Mouse (Mus musculus) cerebellum, postnatal 4 days (tissue): Measurements from ENCODE around the gene Trim43b.
"Not testable (repeated sequence)": the region's sequence is repeated elsewhere in the genome, so short reads cannot be mapped to it uniquely, and the experiment has no call there.

Source experiments
- DNase-seq, 2 experiments: peaks; one replicate each; pipeline ENCODE4 v3.0.0; 2022; ENCODE audit warnings: low spot score in 2 of 2, mixed read lengths in 1 of 2

Gene Trim43b

DNA sequence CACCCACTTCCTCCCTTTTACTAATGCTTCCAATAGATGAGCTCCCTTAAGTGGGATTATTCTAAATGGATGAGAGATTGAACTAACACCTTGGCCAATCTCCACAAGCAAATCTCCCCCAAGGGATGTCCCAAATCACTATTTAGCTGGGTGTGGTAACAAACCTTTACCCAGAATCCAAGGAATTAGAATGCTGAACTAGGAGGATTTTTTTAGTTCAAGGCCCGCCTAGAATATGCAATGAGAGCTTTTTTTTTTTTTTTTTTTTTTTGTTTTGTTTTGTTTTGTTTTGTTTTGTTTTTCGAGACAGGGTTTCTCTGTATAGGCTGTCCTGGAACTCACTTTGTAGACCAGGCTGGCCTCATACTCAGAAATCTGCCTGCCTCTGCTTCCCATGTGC lies at the start of gene Trim43b:
Trim43b (minus strand) TSS at position 101 of the 400 bp plus-strand sequence.
- DNase-seq, result not testable (repeated sequence)

DNA sequence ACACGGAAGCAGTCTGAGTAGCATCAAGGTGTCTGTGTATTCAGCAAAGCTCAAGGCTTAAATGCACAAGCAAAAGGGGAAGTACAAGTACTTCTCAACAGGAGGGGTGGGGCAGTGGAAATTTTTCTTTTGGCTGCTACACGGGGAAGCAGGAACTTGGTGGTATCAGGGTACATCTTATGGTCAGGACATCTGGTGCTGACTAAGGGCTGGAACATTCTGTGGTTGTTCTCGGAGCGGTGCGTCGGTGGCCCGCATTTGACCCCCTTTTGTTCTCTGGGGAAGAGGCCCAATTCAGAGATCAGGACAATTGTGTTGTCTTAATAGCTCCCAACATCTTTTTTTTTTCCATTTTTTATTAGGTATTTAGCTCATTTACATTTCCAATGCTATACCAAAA lies 11.9 kb upstream of the Trim43b start:
- DNase-seq, result not testable (repeated sequence)

DNA sequence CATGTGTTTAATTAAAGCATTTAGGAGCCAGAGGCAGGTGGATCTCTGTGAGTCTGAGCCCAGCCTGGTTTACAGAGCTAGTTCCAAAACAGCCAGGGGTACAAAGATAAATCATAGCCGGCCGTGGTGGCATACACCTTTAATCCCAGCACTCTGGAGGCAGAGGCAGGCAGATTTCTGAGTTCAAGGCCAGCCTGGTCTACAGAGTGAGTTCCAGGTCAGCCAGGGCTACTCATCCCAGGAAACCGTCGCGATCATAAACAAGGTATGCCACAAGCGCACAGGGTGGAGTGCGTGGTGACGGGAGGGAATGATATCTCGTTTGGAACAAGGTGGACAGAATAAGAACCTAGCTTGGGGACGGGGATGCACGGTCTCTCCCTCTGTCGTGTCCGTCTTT lies 5.9 kb downstream of the Trim43b start:
- DNase-seq, result not testable (repeated sequence)

- DNase-seq, result not testable (repeated sequence)
Observed at GRCm38 (mm10) chr9:89079637-89080036, 13.0 kb downstream of the Trim43b start.

DNA sequence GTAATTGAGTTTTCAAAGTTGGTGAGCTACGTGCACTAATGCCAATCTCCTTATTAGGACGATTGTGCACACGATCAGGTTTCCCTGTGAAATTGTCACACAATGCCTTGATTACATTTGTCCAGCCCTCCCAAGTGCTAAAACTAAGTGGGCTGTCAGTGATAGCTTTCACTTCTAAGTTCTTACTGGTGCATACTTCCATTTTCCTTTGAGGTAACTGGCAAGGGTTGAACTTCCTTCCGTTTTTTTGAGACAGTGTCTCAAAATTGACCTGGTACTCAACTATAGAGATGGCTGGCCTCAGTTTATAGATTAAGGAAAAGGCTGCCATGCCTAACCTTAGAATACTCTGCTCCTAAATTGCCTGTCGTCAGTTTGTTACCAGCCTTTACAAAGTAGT lies 16.1 kb downstream of the Trim43b start:
- not testable (repeated sequence) for DNase-seq

GRCm38 (mm10) chr9:89067143-89067501 lies 25.5 kb downstream of the Trim43b start:
- not testable (repeated sequence) for DNase-seq

DNA sequence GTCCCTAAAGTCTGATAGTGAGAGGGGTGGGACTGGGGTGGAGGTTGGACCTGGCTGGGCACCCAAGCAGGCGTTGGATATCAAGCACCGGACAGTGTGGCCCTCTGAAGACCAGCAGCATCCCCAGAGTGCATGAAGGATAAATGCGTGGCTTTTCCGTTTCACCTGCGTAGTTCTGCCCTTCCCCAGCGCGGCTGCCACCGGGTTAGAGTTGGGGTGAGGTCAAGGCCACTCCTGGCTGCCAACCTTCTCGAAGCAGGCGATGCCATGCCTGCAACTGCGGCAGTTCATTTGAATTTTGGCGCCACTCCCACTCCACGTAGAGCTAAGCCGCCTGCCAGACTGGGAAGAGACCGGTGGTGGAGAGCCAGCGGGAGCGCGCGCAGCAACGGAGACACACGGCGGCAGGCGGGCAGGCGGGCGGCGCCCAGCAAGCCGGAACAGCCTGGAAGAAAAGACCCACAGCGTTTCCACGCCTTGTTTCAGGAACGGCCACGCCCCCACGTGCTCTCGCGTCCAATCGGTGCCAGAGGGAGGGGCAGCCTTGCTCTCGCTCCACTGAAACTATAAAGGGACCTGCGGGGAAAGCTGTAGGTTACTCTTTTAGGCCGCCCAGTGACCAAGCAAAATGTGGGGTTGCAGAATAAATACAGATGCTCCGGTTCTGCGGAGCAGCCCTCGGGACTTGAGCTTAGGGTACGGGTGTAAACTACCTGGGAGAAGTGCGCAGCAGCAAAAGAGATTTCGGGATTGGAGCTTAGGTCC lies 26.1 kb downstream of the Trim43b start:
- peak; percentile 38 to 80 for DNase-seq
